Mouse (Mus musculus) small intestine, adult 2 months (tissue): Measurements from ENCODE around the gene Chst11. TPM values are rescaled to one million over a fixed set of nuclear protein-coding genes. Genes with fewer than 3 reads are reported as not detected.

Experiments used
- H3K27ac ChIP-seq: fragments of 200-500 bp; 2 replicates; pipeline ENCODE4 v1.5.1; 2012; ENCODE audit warnings: low read depth, low read length, control low read depth, inconsistent platforms; ENCODE audit not compliant: insufficient read depth
- H3K27me3 ChIP-seq: fragments of 200-500 bp; 2 replicates; pipeline ENCODE4 v1.6.1; 2012; ENCODE audit warnings: mild to moderate bottlenecking, moderate library complexity, low read length, inconsistent platforms; ENCODE audit not compliant: control insufficient read depth, insufficient read depth
- H3K36me3 ChIP-seq: fragments of 200-500 bp; 2 replicates; pipeline ENCODE4 v1.6.1; 2012; ENCODE audit warnings: mild to moderate bottlenecking, low read length, control low read depth, inconsistent platforms; ENCODE audit not compliant: control insufficient read depth, insufficient read depth
- H3K4me1 ChIP-seq: fragments of 200-500 bp; 2 replicates; pipeline ENCODE4 v1.6.1; 2012; ENCODE audit warnings: low read length, inconsistent platforms, mixed read lengths; ENCODE audit not compliant: control insufficient read depth, insufficient read depth, insufficient read length
- H3K4me3 ChIP-seq: fragments of 200-500 bp; 2 replicates; pipeline ENCODE4 v1.5.1; 2012; ENCODE audit warnings: low read depth, mild to moderate bottlenecking, control low read depth, inconsistent platforms, low read length, moderate library complexity
- CTCF ChIP-seq: fragments of 200-500 bp; IDR thresholded peaks from 2 replicates; pipeline ENCODE4 v1.5.1; 2012; ENCODE audit warnings: low read depth, mild to moderate bottlenecking, control low read depth, inconsistent platforms, low read length, moderate library complexity, mixed read lengths; ENCODE audit not compliant: insufficient replicate concordance, insufficient read length; ENCODE audit errors: extremely low read depth
- POLR2A ChIP-seq: fragments of 200-500 bp; IDR thresholded peaks from 2 replicates; pipeline ENCODE4 v1.6.1; 2012; ENCODE audit warnings: low read depth, mild to moderate bottlenecking, control low read depth, inconsistent platforms, low read length, moderate library complexity
- WGBS: fragments of 180-500 bp; shearing (Covaris S2); methylation state at CpG from one replicate; pipeline ENCODE4 v1.1.7; 2018; 5-methylcytosine and 5-hydroxymethylcytosine counted together
- polyA plus RNA-seq: library from polyadenylated mRNA; depleted of rRNA; stranded (reverse); fragments of >200 nt; gene quantifications from 2 replicates; pipeline ENCODE4 v1.2.3, GENCODE M21; 2012

The Chst11 gene
- polyA plus RNA-seq, 1 experiment: 5.5 TPM

- H3K27me3 ChIP-seq: no peaks in the 10 kb centered on the region
- WGBS: 90% methylated on average over 8 of the region's 8 CpGs
- no peak for TF ChIP-seq CTCF
- no peak for TF ChIP-seq POLR2A
- H3K4me3 ChIP-seq: no peak overlapping the region
- no peak overlapping the region for H3K27ac ChIP-seq
- H3K4me1 ChIP-seq: no peaks in the 10 kb centered on the region
- no peaks in the 10 kb centered on the region for H3K36me3 ChIP-seq
Observed at GRCm38 (mm10) chr10:83159229-83159628, 173.9 kb downstream of the Chst11 start.

GRCm38 (mm10) chr10:83161656-83162365 lies 176.5 kb downstream of the Chst11 start:
- Histone ChIP-seq H3K4me3 (no peak overlapping the region), H3K4me1 (no peaks in the 10 kb centered on the region), H3K27ac (no peak overlapping the region), H3K27me3 (no peaks in the 10 kb centered on the region), H3K36me3 (no peaks in the 10 kb centered on the region)
- WGBS: 48% methylated on average over 10 of the region's 10 CpGs
- TF ChIP-seq POLR2A: no peak
- TF ChIP-seq CTCF: no peak

- H3K27me3 ChIP-seq: no peaks in the 10 kb centered on the region
- H3K4me1 ChIP-seq: no peaks in the 10 kb centered on the region
- WGBS: 61% methylated on average over 6 of the region's 6 CpGs
- TF ChIP-seq CTCF: no peak
- no peak overlapping the region for H3K27ac ChIP-seq
- H3K4me3 ChIP-seq: no peak overlapping the region
- H3K36me3 ChIP-seq: no peaks in the 10 kb centered on the region
Observed at GRCm38 (mm10) chr10:83163946-83164345, 178.6 kb downstream of the Chst11 start.

DNA sequence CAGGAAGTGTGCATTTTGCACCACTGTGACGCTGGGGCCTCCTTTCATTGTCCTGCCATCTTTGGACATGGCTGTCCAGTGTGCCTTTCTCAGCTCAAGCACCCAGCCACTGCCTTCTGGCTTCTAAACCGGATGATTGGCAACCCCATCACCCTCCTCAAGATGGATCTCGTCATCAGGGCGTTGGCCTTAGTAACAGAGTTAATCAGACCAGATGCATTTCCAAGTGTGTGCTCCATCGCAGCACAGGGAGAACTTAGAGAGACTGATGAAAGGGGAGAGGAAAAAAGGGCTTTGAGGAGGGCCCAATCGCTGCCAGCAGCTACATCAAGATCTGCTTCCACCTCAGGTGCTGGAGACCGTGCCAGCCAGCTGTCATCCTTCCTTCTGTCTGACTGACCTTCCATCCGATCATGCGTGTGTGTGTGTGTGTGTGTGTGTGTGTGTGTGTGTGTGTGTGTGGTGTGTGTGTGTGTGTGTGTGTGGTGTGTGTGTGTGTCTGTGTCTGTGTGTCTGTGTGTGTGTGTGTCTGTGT lies 179.7 kb downstream of the Chst11 start:
- H3K36me3 ChIP-seq: no peaks in the 10 kb centered on the region
- no peak overlapping the region for H3K4me3 ChIP-seq
- H3K4me1 ChIP-seq: no peaks in the 10 kb centered on the region
- WGBS: 85% methylated on average over 9 of the region's 9 CpGs
- no peaks in the 10 kb centered on the region for H3K27me3 ChIP-seq
- TF ChIP-seq POLR2A (no peak), CTCF (no peak)
- no peak overlapping the region for H3K27ac ChIP-seq

DNA sequence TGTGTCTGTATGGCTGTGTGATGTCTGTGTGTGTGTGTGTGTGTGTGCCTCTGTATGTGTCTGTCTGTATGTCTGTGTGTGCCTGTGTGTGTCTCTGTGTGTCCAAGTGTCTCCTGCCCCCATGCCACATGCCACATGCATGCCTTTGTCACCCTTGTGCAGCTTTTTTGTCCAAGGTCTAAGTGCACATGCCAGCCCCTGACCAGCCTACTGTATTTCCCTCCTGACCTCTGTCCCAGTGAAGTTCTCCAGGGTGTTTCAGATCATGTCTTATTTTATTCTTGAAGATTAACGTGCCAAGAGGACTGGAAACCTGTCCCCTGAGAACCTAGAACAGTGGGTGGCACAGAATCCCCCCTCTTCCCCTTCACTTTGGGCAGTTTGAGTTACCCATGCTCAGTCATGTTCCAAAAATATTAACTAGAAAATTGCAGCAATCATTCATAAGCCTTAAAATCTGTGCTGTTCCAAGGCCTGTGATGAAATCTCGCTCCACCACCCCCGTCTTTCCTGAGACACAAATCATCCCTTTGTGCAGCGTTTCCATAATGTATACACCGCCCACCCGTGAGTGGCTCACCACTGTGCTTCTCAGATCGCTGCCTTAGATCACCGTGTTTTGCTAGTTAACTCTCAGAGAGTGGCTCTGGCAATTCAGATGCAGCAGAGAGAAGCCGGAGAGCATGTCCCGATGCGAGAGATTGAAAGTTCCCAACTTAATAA lies 180.4 kb downstream of the Chst11 start:
- TF ChIP-seq POLR2A (no peak), CTCF (no peak)
- Histone ChIP-seq H3K27ac (no peak overlapping the region), H3K4me1 (no peaks in the 10 kb centered on the region), H3K36me3 (no peaks in the 10 kb centered on the region), H3K4me3 (no peak overlapping the region), H3K27me3 (no peaks in the 10 kb centered on the region)
- WGBS: 82% methylated on average over 11 of the region's 11 CpGs

- 62% methylated on average over 9 of the region's 9 CpGs for WGBS
Observed at GRCm38 (mm10) chr10:83166272-83166671, 181.0 kb downstream of the Chst11 start.

GRCm38 (mm10) chr10:83167492-83167891 lies 182.2 kb downstream of the Chst11 start:
- Histone ChIP-seq H3K4me1 (no peaks in the 10 kb centered on the region), H3K36me3 (no peaks in the 10 kb centered on the region), H3K27me3 (no peaks in the 10 kb centered on the region), H3K4me3 (no peak overlapping the region), H3K27ac (no peak overlapping the region)
- TF ChIP-seq POLR2A (no peak), CTCF (no peak)
- 83% methylated on average over 6 of the region's 6 CpGs for WGBS

More at GRCm38 (mm10) chr10:83166272-83166671, 181.0 kb downstream of the Chst11 start:
- Histone ChIP-seq H3K4me3 (no peak overlapping the region), H3K36me3 (no peaks in the 10 kb centered on the region), H3K4me1 (no peaks in the 10 kb centered on the region), H3K27me3 (no peaks in the 10 kb centered on the region), H3K27ac (no peak overlapping the region)
- TF ChIP-seq POLR2A: no peak
- TF ChIP-seq CTCF: no peak
